Mouse (Mus musculus) kidney, postnatal 14 days (tissue): Measurements from ENCODE around the gene Gm17617.

ENCODE experiments used
- DNase-seq: peaks from one replicate; pipeline ENCODE4 v3.0.0; 2022; ENCODE audit warnings: mixed read lengths

The Gm17617 gene

GRCm38 (mm10) chr13:55133448-55133847 lies at the start of gene Gm17617:
Gm17617 (minus strand) TSS chr13:55133548.
- no peak for DNase-seq

DNA sequence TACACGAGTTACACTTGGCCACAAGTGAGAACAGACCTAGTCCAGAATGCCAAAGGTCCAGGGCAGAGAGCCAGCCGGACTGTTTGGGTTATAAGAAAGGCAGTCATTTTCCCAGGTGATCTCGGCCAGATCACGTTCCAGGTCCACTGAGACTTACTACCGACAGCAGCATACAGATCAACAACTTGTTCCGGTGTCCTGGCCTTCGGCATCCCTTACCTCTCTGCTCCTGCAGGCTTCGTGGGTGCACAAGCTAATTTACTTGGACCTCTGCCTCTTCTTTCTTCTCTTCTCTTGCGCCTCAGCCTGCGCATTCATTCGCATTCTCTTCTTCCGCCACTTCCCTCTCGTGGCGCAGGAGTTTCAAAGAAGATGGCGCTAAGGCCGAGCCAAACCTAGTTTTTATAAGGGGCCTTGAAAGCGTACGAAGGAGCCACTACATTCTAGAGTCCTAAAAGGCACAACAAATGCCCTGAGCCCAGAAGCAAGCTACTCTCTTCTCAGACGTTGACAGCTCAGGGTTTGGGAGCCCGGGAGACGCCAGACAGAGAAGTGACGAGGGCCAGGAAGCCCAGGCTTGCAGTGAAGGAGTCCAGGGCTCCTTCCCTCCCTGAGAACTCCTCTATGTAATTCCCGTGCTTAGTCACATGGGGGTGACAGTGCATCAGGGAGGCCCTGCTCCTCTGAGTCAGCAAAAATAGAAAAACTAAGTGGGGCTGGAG lies 49.0 kb upstream of the Gm17617 start:
- peak; percentile 83 for DNase-seq

GRCm38 (mm10) chr13:55181786-55182172 lies 48.4 kb upstream of the Gm17617 start:
- DNase-seq, result no peak

- DNase-seq, result no peak
Measured at GRCm38 (mm10) chr13:55179591-55179990, 46.2 kb upstream of the Gm17617 start.

DNA sequence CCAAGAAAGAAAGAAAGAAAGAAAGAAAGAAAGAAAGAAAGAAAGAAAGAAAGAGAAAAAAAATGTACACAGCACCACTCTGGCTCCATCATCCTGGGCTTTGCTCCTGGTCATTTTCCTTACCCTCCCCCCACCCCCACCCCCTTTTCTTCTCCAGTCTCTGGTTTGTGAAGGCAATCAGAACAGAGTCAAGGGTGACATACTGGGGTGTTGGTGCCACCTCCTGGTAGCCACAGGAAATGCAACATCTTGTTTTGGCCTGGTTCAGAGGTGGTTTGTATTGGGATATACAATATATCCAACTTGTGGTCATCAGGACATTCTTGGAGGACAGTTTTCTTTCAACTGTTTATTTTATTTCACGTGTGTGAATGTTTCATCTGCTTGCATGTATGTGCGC lies 45.2 kb upstream of the Gm17617 start:
- DNase-seq, result peak; percentile 86

GRCm38 (mm10) chr13:55177903-55178496 lies 44.7 kb upstream of the Gm17617 start:
- no peak for DNase-seq

- no peak for DNase-seq
Measured at GRCm38 (mm10) chr13:55176265-55176664, 42.9 kb upstream of the Gm17617 start.

DNA sequence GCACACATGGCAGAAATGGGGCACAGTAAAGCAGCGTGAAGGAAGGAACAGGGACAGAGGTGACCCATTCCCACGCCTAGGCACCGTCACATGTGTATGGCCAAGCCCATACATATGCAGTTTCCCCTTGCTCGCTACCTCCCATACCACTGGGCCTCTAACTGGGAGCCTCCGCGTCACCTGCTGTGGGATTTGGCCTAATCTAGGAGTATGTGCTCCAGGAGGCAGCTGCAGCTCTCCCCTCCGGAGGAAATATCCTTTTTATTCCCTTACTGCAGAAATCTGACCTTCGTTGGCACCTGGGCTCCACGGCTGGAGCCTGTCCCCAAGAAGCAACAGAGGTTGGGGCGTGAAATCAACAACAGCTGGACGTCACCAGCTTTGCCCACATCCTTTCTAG lies 41.0 kb upstream of the Gm17617 start:
- no peak for DNase-seq

- DNase-seq, result no peak
Measured at GRCm38 (mm10) chr13:55172336-55172770, 39.0 kb upstream of the Gm17617 start.

DNA sequence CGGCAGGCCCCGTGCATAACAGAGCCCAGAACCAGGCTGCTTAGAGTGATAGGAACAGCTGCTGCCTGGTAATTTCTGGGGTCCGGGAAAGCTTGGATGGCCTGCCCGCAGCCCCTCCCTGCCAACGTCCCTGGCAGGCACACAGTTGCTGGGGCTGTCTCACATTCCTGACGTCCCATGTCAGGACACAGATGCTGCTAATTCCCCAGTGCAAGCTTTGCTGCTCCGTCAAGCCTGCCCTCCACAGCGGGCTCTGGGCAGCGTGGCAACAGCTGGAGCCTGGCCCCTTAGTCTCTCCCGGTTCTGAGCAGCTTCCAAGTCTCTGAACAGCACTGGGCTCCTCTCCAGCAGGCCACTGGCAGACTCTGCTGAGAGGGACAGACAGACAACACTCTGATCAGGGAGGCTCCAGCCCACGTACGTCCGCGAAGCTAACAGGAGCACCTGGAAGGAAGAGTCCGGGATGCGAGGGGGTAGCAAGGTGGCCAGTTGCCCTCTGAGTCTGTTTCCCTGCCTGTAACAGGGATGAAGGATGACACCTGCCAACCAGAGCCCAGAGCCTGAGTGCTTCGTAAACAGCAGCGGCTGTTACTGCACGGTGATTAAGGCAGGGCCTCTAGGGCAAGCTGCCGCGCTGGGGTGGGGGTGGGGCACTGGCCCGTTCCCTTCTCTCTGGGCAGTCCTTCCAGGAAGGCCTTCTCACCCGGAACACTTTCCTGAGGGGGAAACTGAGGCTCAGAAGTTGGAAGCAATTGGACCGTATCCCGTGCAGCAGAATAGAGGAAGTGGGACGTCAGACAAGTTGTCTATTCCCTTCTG lies 38.4 kb upstream of the Gm17617 start:
- peak; percentile 63 for DNase-seq

GRCm38 (mm10) chr13:55168958-55169369 lies 35.6 kb upstream of the Gm17617 start:
- peak; percentile 86 for DNase-seq

DNA sequence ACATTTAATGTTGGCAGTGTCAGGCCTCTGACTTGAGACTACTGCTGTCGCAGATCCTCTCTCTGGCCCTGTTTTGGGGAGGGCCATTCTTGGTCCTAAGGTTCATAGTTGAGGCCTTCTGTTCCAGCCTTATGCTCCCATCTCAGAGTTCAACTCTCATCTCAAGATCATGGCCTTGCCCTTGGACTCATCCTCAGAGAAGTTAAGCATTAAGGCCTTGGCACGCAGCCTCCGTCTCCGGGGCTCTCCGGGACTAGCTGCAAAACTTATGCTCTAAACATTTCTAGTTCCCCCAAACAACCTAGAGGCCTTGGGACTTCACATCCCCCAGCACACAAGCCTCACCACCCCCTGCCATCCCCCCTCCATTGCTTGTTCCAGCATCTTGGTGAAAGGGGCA lies 34.9 kb upstream of the Gm17617 start:
- DNase-seq, result peak; percentile 68

GRCm38 (mm10) chr13:55167798-55168197 lies 34.5 kb upstream of the Gm17617 start:
- DNase-seq, result no peak

DNA sequence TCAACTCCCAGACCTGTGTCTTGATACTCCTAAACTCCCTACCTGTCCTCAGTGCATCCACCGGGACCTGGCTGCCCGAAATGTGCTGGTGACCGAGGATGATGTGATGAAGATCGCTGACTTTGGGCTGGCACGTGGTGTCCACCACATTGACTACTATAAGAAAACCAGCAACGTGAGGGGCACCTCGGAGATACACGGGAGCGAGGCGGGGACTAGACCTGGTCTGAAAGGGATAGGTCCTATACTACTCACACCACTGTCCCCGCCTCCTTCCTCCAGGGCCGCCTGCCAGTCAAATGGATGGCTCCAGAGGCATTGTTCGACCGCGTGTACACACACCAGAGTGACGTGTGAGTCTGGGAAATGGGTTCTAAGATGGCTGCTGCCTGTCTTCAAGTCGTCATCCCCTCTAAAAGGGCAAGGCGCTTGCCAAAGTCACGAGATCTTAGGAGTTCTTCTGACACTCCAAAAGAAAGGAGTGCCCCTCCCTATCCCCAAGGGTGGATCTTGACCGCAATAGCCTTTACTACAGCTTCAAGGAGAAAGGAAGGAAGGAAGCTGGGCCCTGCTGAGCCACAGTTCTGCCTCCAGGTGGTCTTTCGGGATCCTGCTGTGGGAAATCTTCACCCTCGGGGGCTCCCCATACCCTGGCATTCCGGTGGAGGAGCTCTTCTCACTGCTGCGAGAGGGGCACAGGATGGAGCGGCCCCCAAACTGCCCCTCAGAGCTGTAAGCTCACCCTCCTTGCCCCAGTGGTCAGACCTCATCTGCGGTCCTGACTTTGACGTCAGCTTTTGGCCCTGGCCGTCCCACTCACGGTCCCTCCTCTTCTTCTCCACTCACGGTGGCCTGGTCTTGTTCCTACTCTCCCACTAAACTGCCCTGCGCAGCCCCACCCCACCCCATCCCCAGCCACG lies 33.7 kb upstream of the Gm17617 start:
- no peak for DNase-seq

- no peak for DNase-seq
Measured at GRCm38 (mm10) chr13:55165831-55166339, 32.5 kb upstream of the Gm17617 start.

DNA sequence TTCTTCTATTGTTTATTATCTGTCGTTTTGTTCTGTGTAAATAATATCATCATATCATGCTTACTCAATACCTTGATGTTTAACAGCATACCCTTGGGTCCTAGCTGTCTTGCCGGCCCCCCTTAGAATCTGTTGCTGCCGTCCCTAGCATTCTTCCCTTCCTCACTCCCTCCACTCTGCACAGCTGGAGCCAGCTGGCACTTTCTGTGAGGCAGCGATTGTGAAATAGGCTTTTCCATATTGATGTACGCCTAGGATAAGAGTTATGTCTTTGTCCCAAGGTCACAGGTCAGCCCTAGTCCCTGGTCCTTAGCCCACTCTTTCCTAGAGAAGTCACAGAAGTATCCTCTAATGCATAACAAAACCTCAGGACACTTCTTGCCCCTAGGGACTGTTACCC lies 30.2 kb upstream of the Gm17617 start:
- peak; percentile 71 for DNase-seq

DNA sequence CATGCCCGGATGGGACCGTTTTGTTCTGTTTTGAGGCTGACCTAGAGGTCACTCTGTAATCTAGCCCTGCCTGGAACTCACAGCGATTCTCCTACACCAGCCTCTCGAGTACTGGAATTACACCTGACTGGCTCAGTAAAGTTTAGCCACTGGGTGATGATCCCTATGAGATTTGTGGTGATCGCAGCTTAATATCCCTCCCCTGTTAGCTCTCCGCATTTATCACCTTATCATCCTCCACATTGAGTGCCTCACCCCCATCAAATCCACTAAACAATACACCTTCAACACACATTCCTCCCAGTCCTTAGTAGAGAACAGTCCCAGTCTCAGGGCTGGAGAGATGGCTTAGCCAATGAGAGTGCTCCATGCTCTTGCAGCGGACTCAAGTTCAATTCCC lies 29.0 kb upstream of the Gm17617 start:
- DNase-seq, result no peak

DNA sequence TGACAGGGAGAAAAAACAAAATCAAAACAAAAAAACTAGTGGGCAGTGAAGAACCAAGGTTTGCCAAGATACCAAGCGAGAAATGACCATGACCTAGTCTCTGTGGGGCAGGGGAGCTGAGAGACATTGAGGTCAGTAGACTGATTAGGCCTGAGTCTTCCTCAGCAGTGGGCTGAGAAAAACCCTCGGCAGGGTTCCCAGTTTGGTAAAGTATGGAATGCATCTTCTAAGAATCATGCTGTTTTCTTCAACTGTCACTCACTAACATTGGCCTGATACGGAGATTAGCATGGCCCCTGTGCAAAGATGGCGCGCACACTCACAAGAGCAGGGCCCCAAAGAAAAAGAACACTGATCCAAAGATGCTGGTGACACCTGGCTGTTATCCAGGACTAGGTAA lies 20.6 kb upstream of the Gm17617 start:
- DNase-seq, result no peak

GRCm38 (mm10) chr13:55152621-55153415 lies 19.5 kb upstream of the Gm17617 start, which contains the start of gene Fgfr4:
Fgfr4 (plus strand) TSS chr13:55152640.
- DNase-seq, result peak; percentile 91

DNA sequence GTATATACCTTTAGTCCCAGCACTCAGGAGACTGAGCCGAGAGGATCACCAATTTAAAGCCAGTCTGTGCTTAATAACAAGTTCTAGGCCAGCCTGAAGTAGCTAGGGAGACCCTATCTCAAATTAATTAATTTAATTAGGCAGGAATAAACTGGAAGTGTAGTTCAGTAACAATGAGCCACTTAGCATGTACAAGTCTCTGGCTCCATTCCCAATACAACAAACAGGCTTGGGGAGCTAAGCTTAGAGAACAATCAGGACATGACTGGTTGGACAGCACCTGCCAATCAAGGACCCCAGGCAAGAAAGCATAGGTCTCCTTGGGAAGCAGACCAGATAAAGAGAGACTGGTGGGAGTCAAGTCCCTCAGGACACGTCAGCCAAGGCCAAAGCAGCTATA lies 6.9 kb upstream of the Gm17617 start:
- no peak for DNase-seq

DNA sequence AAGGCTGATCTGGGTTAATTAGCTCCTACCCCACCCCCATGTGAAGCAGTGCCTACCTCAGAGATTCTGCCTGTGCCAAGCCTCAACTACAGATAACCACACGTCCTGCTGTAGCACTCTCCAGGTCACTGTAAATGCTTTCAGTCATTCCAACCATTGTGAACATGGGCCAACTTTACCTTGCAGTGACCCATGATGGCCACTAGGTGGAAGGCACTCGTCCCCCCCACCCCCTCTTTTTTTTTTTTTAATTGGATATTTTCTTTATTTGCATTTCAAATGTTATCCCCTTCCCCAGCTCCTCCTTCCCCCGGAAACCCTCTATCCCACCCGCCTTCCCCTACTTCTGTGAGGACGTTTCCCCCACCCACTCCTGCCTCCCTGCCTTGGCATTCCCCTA lies 2.0 kb upstream of the Gm17617 start:
- DNase-seq, result peak; percentile 28

- DNase-seq, result no peak
Measured at GRCm38 (mm10) chr13:55124903-55125302, 8.4 kb downstream of the Gm17617 start.
